Mouse (Mus musculus) CH12.LX (cell line): ENCODE results near the gene Nhsl2.

Experiments used
- CTCF ChIP-seq, 2 experiments: IDR thresholded peaks in 1 of 2; conservative IDR thresholded peaks in 1 of 2; 2 replicates each; pipeline ENCODE4 v1.5.1; 2011 to 2012; ENCODE audit warnings: low read depth in 2 of 2, low read length in 2 of 2, improper control_type of control experiment in 1 of 2, inconsistent platforms in 1 of 2, mild to moderate bottlenecking in 1 of 2, moderate library complexity in 1 of 2
- GABPA ChIP-seq: IDR thresholded peaks from 2 replicates; pipeline ENCODE4 v1.6.1; 2012; ENCODE audit warnings: low read depth, low read length, improper control_type of control experiment, inconsistent platforms; ENCODE audit not compliant: insufficient replicate concordance
- MAFK ChIP-seq: IDR thresholded peaks from 2 replicates; pipeline ENCODE4 v1.6.1; 2011; ENCODE audit warnings: low read length, improper control_type of control experiment; ENCODE audit not compliant: insufficient replicate concordance

DNA sequence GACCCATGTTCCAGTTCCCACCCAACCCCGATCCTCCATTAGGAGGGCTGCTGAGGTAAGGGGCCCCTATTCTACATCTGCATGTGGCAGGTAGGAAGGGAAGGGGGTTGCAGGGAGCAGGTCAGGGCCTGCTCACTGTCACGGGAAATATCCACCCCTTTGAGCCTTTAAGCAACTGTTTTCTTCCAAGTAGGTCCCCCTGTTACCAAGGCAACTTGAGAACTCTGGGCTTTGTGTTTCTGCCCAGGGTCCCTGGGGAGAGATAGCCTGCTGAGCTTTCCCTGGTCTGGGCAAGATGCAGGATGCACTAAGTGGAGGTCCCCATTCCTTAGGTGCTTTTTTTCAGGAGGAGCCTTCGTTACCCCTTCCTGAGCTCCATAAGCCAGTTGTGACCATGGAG, 214.9 kb downstream of the Nhsl2 start:
- TF ChIP-seq CTCF (conservative IDR thresholded peaks at IDR 0.05 in 1 of 2, IDR thresholded peaks at IDR 0.05 in 1 of 2; ENCODE audit: low read depth in 2 of 2, low read length in 2 of 2) (no peak), GABPA (no peak), MAFK (no peak)
